Mouse (Mus musculus) forebrain, embryonic 10.5 days (tissue): Measurements from ENCODE around the gene Prlr. TPM values are rescaled to one million over a fixed set of nuclear protein-coding genes. Genes with fewer than 3 reads are reported as not detected.

Experiments
- DNase-seq: peaks from one replicate; pipeline ENCODE4 v3.0.0-alpha.2; 2017; ENCODE audit warnings: low spot score; ENCODE audit errors: extremely low spot score
- H3K27ac ChIP-seq: fragments of 300-500 bp; sonication (generic); 2 replicates; pipeline ENCODE4 v1.5.1; 2016; ENCODE audit warnings: mild to moderate bottlenecking
- H3K27me3 ChIP-seq: fragments of 300-500 bp; sonication (generic); 2 replicates; pipeline ENCODE4 v1.6.1; 2016; ENCODE audit warnings: mild to moderate bottlenecking; ENCODE audit not compliant: poor library complexity, severe bottlenecking
- H3K36me3 ChIP-seq: fragments of 300-500 bp; sonication (generic); replicated peaks from 2 replicates; pipeline ENCODE4 v1.6.1; 2016; ENCODE audit warnings: mild to moderate bottlenecking, moderate library complexity
- H3K4me1 ChIP-seq: fragments of 300-500 bp; sonication (generic); 2 replicates; pipeline ENCODE4 v1.6.1; 2016
- H3K4me3 ChIP-seq: fragments of 300-500 bp; sonication (generic); 2 replicates; pipeline ENCODE4 v1.5.1; 2016; ENCODE audit warnings: mild to moderate bottlenecking, moderate library complexity
- H3K9me3 ChIP-seq: fragments of 300-500 bp; sonication (generic); 2 replicates; pipeline ENCODE4 v1.6.1; 2016; ENCODE audit warnings: mild to moderate bottlenecking, moderate library complexity
- WGBS: fragments of 180-500 bp; shearing (Covaris S2); methylation state at CpG from one replicate; pipeline ENCODE4 v1.1.7; 2016; 5-methylcytosine and 5-hydroxymethylcytosine counted together
- polyA plus RNA-seq: library from polyadenylated mRNA; unstranded; fragments of >200 nt; fragmentation: Nextera tagmentation; extraction: Ambion mirVana; gene quantifications from 2 replicates; pipeline ENCODE4 v1.2.1, GENCODE M21; 2016

The Prlr gene
- polyA plus RNA-seq, 1 experiment from 2014 or later: 0.07 TPM

GRCm38 (mm10) chr15:10240228-10240795 is 63.3 kb downstream of the Prlr start:
- H3K9me3 ChIP-seq: no peaks in the 10 kb centered on the region
- no peak overlapping the region for H3K4me3 ChIP-seq
- H3K36me3 ChIP-seq: no peaks in the 10 kb centered on the region
- no peaks in the 10 kb centered on the region for H3K27me3 ChIP-seq
- WGBS: 85% methylated on average over 5 of the region's 5 CpGs
- no peaks in the 10 kb centered on the region for H3K4me1 ChIP-seq
- no peak overlapping the region for H3K27ac ChIP-seq
- DNase-seq: no peak

GRCm38 (mm10) chr15:10242250-10242649 is 65.2 kb downstream of the Prlr start:
- Histone ChIP-seq H3K27ac (no peak overlapping the region), H3K4me1 (no peaks in the 10 kb centered on the region), H3K4me3 (no peak overlapping the region), H3K36me3 (no peaks in the 10 kb centered on the region), H3K9me3 (no peaks in the 10 kb centered on the region), H3K27me3 (no peaks in the 10 kb centered on the region)
- DNase-seq: no peak

DNA sequence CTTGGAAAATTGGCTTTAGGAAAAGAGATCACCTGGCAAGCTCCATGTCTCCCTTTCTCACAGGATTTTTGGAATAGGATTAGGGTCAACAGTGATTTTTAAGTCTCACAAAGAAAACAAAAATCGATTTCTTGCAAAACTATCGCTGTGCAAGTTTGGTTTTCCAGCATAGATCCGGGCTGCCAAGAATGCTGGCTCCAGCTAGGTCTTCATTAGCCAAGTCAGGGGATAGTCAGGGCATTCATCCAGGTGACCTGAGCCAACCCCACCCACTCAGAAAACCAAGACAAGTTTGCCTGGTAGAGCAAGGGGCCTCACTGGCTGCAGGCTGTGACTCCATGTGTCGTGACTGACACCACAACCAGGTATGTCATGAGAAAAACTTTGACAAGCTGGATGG is 72.2 kb downstream of the Prlr start:
- H3K27ac ChIP-seq: no peak overlapping the region
- H3K9me3 ChIP-seq: no peaks in the 10 kb centered on the region
- no peaks in the 10 kb centered on the region for H3K27me3 ChIP-seq
- no peaks in the 10 kb centered on the region for H3K36me3 ChIP-seq
- no peak for DNase-seq
- 88% methylated on average over 4 of the region's 4 CpGs for WGBS
- no peak overlapping the region for H3K4me3 ChIP-seq
- H3K4me1 ChIP-seq: no peaks in the 10 kb centered on the region

DNA sequence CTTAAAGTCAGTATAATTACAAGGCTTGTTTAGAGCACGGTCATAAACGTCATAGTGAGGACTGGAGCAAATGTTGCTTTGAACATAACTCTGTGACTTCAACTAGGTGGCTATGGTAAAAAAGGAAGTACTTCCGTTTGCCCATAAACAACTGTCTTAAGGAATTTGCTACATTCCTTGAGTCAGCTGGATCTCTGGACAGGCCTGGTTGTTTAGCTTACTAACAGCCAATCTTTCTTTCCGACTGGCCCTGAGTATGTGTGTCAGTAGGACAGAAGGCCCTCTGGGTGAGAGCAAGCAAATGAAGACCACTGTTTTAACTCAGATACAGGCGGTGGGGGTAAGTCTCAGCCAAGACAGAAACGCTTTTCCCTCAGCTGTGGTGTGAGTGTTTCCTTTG is 73.7 kb downstream of the Prlr start:
- no peak for DNase-seq
- H3K27ac ChIP-seq: no peak overlapping the region
- H3K27me3 ChIP-seq: no peaks in the 10 kb centered on the region
- H3K4me3 ChIP-seq: no peak overlapping the region
- no peaks in the 10 kb centered on the region for H3K4me1 ChIP-seq
- H3K36me3 ChIP-seq: no peaks in the 10 kb centered on the region
- H3K9me3 ChIP-seq: no peaks in the 10 kb centered on the region
- 88% methylated on average over 6 of the region's 6 CpGs for WGBS

DNA sequence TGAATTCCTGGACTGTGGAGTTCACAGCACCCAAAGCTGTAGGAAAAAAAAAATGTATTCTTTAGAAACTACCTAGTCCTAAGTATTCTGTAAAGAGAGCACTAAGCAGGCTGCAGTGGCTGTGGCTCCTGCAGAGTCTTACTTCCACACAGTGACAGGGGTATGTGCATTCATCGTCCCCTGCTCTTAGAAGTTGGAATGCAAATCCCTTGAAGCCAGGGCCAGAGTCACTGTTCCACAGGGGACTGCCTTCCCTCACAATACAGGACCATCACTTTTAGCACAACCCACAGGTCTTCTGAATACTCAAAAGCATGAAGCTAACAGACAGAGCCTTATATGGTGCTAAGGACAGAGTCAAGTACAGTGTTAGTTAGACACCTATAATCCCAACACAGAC is 75.5 kb downstream of the Prlr start:
- 34% methylated on average over 1 of the region's 1 CpGs for WGBS
- Histone ChIP-seq H3K9me3 (no peaks in the 10 kb centered on the region), H3K4me1 (no peaks in the 10 kb centered on the region), H3K27me3 (no peaks in the 10 kb centered on the region), H3K27ac (no peak overlapping the region), H3K4me3 (no peak overlapping the region), H3K36me3 (no peaks in the 10 kb centered on the region)
- DNase-seq: no peak

DNA sequence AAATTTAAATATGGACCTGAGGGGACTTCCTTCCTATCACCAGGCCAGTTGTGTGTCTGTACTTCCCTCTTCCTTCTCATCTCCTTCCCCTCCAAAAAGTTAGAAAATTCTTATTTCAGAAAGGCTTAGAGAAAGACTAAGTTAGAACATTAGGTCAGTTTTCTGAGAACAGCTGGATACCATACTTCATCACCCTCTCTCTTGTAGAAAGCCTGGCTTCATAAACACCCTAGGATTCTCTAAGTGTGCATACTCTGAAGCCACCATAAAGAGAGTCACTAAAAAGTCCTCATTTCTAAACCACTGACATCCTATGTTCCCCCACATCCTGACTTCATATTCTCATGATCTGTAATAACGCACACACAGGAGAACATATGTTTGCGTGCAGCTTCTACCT is 85.2 kb downstream of the Prlr start:
- H3K9me3 ChIP-seq: no peaks in the 10 kb centered on the region
- H3K36me3 ChIP-seq: no peaks in the 10 kb centered on the region
- no peaks in the 10 kb centered on the region for H3K27me3 ChIP-seq
- WGBS: 96% methylated on average over 2 of the region's 2 CpGs
- H3K4me1 ChIP-seq: no peaks in the 10 kb centered on the region
- no peak for DNase-seq
- H3K4me3 ChIP-seq: no peak overlapping the region
- H3K27ac ChIP-seq: no peak overlapping the region

DNA sequence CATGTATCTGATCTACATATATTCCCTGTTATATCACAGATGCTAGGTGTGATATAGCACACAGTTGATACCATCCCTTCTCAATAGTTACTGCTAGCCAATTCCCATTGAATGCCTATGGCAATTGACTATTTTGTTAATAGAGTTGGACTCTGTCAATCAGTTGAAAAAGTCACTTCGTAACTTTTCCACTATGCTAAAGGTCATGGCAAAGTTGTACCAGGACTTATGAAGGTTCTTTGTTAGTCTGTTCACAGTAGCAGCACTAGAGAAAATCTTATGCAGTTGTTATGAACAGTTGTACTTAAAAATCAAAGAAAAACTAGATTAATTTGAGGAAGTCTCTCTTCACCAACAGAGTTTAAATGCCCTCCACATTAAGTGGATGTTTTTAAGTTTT is 85.6 kb downstream of the Prlr start:
- Histone ChIP-seq H3K27ac (no peak overlapping the region), H3K27me3 (no peaks in the 10 kb centered on the region), H3K4me1 (no peaks in the 10 kb centered on the region), H3K36me3 (no peaks in the 10 kb centered on the region), H3K4me3 (no peak overlapping the region), H3K9me3 (no peaks in the 10 kb centered on the region)
- 98% methylated on average over 1 of the region's 1 CpGs for WGBS
- DNase-seq: no peak

- Histone ChIP-seq H3K4me1 (no peaks in the 10 kb centered on the region), H3K27me3 (no peaks in the 10 kb centered on the region), H3K4me3 (no peak overlapping the region), H3K9me3 (no peaks in the 10 kb centered on the region), H3K36me3 (no peaks in the 10 kb centered on the region), H3K27ac (no peak overlapping the region)
- 92% methylated on average over 3 of the region's 3 CpGs for WGBS
- no peak for DNase-seq
Measured at GRCm38 (mm10) chr15:10263420-10263819, 86.4 kb downstream of the Prlr start.

- no peak overlapping the region for H3K27ac ChIP-seq
- 89% methylated on average over 5 of the region's 5 CpGs for WGBS
- DNase-seq: no peak
- no peaks in the 10 kb centered on the region for H3K27me3 ChIP-seq
- H3K4me1 ChIP-seq: no peaks in the 10 kb centered on the region
- no peaks in the 10 kb centered on the region for H3K9me3 ChIP-seq
- no peaks in the 10 kb centered on the region for H3K36me3 ChIP-seq
- no peak overlapping the region for H3K4me3 ChIP-seq
Measured at GRCm38 (mm10) chr15:10264885-10265284, 87.8 kb downstream of the Prlr start.

DNA sequence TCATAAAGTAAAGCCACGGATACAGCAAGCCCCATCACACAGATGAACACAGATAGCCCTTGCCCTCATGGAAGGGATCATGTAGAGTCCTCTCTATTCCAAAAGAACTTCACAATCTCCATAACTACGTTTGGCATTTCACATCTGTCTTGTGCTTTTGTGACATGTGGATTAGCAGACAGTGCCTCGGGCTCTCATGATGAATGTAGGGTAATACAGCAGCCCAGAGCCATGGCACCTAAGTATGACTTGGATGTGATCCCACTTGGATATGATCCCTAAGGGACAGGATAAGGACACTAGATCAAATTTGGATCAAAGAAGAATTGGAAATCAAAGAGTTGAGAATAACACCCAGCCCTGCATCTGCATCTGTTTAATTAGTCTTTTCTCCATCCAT is 90.2 kb downstream of the Prlr start:
- WGBS: 70% methylated on average over 3 of the region's 3 CpGs
- H3K9me3 ChIP-seq: no peaks in the 10 kb centered on the region
- H3K27me3 ChIP-seq: no peaks in the 10 kb centered on the region
- no peaks in the 10 kb centered on the region for H3K4me1 ChIP-seq
- H3K27ac ChIP-seq: no peak overlapping the region
- no peak overlapping the region for H3K4me3 ChIP-seq
- no peak for DNase-seq
- H3K36me3 ChIP-seq: no peaks in the 10 kb centered on the region

DNA sequence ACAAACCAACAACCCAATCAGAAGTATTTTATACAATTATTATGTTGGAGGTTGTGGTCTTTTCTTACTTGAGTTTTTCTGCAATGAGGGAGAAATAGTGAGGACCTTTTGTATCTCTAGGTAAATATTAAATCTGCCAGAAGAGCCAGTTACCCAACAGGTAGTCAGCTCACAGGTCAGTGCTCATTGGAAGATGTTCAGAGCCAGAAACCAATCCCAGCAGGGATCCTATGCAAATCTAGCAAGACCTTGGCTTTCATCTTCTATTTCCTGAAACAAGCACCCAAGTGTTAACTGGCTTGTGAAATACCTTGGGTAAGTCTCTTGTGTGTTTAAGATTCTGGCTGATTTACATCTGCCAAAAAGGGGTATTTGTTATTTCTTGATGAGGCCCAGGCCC is 99.3 kb downstream of the Prlr start:
- Histone ChIP-seq H3K4me3 (no peak overlapping the region), H3K27ac (no peak overlapping the region), H3K27me3 (no peaks in the 10 kb centered on the region), H3K9me3 (no peaks in the 10 kb centered on the region), H3K36me3 (no peaks in the 10 kb centered on the region), H3K4me1 (no peaks in the 10 kb centered on the region)
- DNase-seq: no peak

DNA sequence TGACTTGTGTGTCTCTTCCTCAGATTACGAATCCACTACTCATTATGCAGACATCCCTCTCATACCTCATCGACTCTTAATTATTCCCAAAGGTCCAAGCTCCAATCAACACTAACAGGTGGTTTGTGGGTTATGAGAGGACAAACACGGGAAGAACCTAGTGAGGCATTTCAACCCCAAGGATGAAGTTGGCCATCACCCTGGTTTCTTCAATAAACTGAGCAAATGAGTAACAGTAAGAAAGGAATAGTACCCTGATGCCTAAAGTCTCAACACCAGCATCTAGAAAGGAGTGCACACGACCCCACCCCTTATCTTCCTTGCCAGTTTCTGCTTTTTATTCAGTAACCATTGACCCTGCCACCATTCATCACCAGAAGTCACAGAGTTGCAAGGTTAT is 100.4 kb downstream of the Prlr start:
- no peak for DNase-seq
- Histone ChIP-seq H3K27ac (no peak overlapping the region), H3K36me3 (no peaks in the 10 kb centered on the region), H3K9me3 (no peaks in the 10 kb centered on the region), H3K4me3 (no peak overlapping the region), H3K27me3 (no peaks in the 10 kb centered on the region), H3K4me1 (no peaks in the 10 kb centered on the region)
- 89% methylated on average over 4 of the region's 4 CpGs for WGBS

GRCm38 (mm10) chr15:10281546-10281945 is 104.5 kb downstream of the Prlr start:
- H3K27me3 ChIP-seq: no peaks in the 10 kb centered on the region
- no peak for DNase-seq
- H3K9me3 ChIP-seq: no peaks in the 10 kb centered on the region
- H3K36me3 ChIP-seq: no peaks in the 10 kb centered on the region
- no peak overlapping the region for H3K4me3 ChIP-seq
- WGBS: 82% methylated on average over 5 of the region's 5 CpGs
- no peaks in the 10 kb centered on the region for H3K4me1 ChIP-seq
- H3K27ac ChIP-seq: no peak overlapping the region

DNA sequence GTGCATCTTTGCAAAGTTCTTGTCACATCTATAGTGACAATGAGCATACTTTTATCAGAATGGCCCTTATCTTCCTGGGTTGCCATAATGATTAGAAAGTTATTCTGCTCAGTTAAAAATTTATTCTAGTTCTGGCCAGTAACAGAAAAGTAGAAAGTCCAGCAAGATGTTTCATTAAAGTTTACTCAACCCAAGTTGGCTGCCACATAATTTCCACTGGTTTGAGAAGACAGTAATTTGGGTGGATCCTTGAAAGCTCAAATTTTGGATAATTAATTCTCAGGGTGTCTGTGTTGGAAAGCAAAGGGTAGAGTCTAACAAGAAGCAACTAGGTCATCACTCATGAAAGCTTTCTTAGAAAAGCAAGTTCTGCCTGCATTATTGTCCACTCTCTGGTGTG is 106.6 kb downstream of the Prlr start:
- Histone ChIP-seq H3K27ac (no peak overlapping the region), H3K9me3 (no peaks in the 10 kb centered on the region), H3K4me1 (no peaks in the 10 kb centered on the region), H3K27me3 (no peaks in the 10 kb centered on the region), H3K36me3 (no peaks in the 10 kb centered on the region), H3K4me3 (no peak overlapping the region)
- no peak for DNase-seq
